Mouse (Mus musculus): ENCODE measurements around the gene Wdr41. TPM values are rescaled to one million over a fixed set of nuclear protein-coding genes. Genes with fewer than 3 reads are reported as not detected.

The Wdr41 gene
- total and polyA plus RNA-seq, 2 experiments, result 5.0 to 8.9 TPM

GRCm38 (mm10) chr13:95056501-95057280 lies 80.5 kb downstream of the Wdr41 start:
- 85% methylated on average over 11 of the region's 11 CpGs for WGBS
- H3K9ac ChIP-seq (ENCODE audit: low read depth, low read length), result no peak overlapping the region
- no peaks in the 10 kb centered on the region for H3K36me3 ChIP-seq (ENCODE audit: control insufficient read depth, insufficient read depth, low read length)
- H3K4me3 ChIP-seq (ENCODE audit: insufficient read depth, low read depth, low read length), result no peak overlapping the region
- H3K27ac ChIP-seq (replicated peaks; ENCODE audit: insufficient read depth, low read depth, low read length), result no peak overlapping the region
- peaks cover 3% of the 10 kb centered on the region; the same call in 1 of the 2 replicates for H3K27me3 ChIP-seq (ENCODE audit: control insufficient read depth, insufficient read depth, low read length)
- no peaks in the 10 kb centered on the region for H3K79me2 ChIP-seq (ENCODE audit: control insufficient read depth, insufficient read depth, low read length)
- DNase-seq (ENCODE audit: extremely low read depth, low read depth, low spot score), result no peak
- no peak for TF ChIP-seq POLR2A (IDR thresholded peaks at IDR 0.05; ENCODE audit: extremely low read depth, insufficient read depth, low read length)
- H3K4me1 ChIP-seq (ENCODE audit: control insufficient read depth, insufficient read depth, low read length), result no peaks in the 10 kb centered on the region

GRCm38 (mm10) chr13:95058885-95059284 lies 82.7 kb downstream of the Wdr41 start:
- no peak overlapping the region for H3K9ac ChIP-seq (ENCODE audit: low read depth, low read length)
- peaks cover 2% of the 10 kb centered on the region; the same call in 1 of the 2 replicates for H3K27me3 ChIP-seq (ENCODE audit: control insufficient read depth, insufficient read depth, low read length)
- TF ChIP-seq CTCF (IDR thresholded peaks at IDR 0.05; ENCODE audit: low read depth, low read length) (no peak), POLR2A (IDR thresholded peaks at IDR 0.05; ENCODE audit: extremely low read depth, insufficient read depth, low read length) (no peak)
- H3K27ac ChIP-seq (replicated peaks; ENCODE audit: insufficient read depth, low read depth, low read length), result no peak overlapping the region
- no peaks in the 10 kb centered on the region for H3K36me3 ChIP-seq (ENCODE audit: control insufficient read depth, insufficient read depth, low read length)
- H3K79me2 ChIP-seq (ENCODE audit: control insufficient read depth, insufficient read depth, low read length), result no peaks in the 10 kb centered on the region
- no peak for DNase-seq (ENCODE audit: extremely low read depth, low read depth, low spot score)
- H3K4me3 ChIP-seq (ENCODE audit: insufficient read depth, low read depth, low read length), result no peak overlapping the region
- 81% methylated on average over 4 of the region's 4 CpGs for whole genome bisulfite sequencing
- H3K4me1 ChIP-seq (ENCODE audit: control insufficient read depth, insufficient read depth, low read length), result no peaks in the 10 kb centered on the region

- no peak for DNase-seq (ENCODE audit: extremely low read depth, low read depth, low spot score)
- Histone ChIP-seq H3K79me2 (ENCODE audit: control insufficient read depth, insufficient read depth, low read length) (no peaks in the 10 kb centered on the region), H3K27ac (replicated peaks; ENCODE audit: insufficient read depth, low read depth, low read length) (no peak overlapping the region), H3K4me3 (ENCODE audit: insufficient read depth, low read depth, low read length) (no peak overlapping the region), H3K4me1 (ENCODE audit: control insufficient read depth, insufficient read depth, low read length) (no peaks in the 10 kb centered on the region), H3K36me3 (ENCODE audit: control insufficient read depth, insufficient read depth, low read length) (no peaks in the 10 kb centered on the region), H3K27me3 (ENCODE audit: control insufficient read depth, insufficient read depth, low read length) (no peaks in the 10 kb centered on the region), H3K9ac (ENCODE audit: low read depth, low read length) (no peak overlapping the region)
- 63% methylated on average over 4 of the region's 4 CpGs for WGBS
- TF ChIP-seq CTCF (IDR thresholded peaks at IDR 0.05; ENCODE audit: low read depth, low read length), result no peak
- no peak for TF ChIP-seq POLR2A (IDR thresholded peaks at IDR 0.05; ENCODE audit: extremely low read depth, insufficient read depth, low read length)
These were observed 87.4 kb downstream of the Wdr41 start for GRCm38 (mm10) chr13:95063390-95064017.

- TF ChIP-seq POLR2A (IDR thresholded peaks at IDR 0.05; ENCODE audit: extremely low read depth, insufficient read depth, low read length) (no peak), CTCF (IDR thresholded peaks at IDR 0.05; ENCODE audit: low read depth, low read length) (no peak)
- H3K36me3 ChIP-seq (ENCODE audit: control insufficient read depth, insufficient read depth, low read length), result no peaks in the 10 kb centered on the region
- no peaks in the 10 kb centered on the region for H3K79me2 ChIP-seq (ENCODE audit: control insufficient read depth, insufficient read depth, low read length)
- H3K9ac ChIP-seq (ENCODE audit: low read depth, low read length), result no peak overlapping the region
- no peak overlapping the region for H3K4me3 ChIP-seq (ENCODE audit: insufficient read depth, low read depth, low read length)
- no peaks in the 10 kb centered on the region for H3K27me3 ChIP-seq (ENCODE audit: control insufficient read depth, insufficient read depth, low read length)
- H3K4me1 ChIP-seq (ENCODE audit: control insufficient read depth, insufficient read depth, low read length), result no peaks in the 10 kb centered on the region
- 68% methylated on average over 6 of the region's 6 CpGs for WGBS
- no peak overlapping the region for H3K27ac ChIP-seq (replicated peaks; ENCODE audit: insufficient read depth, low read depth, low read length)
- DNase-seq (ENCODE audit: extremely low read depth, low read depth, low spot score), result no peak
These were observed 91.7 kb downstream of the Wdr41 start for GRCm38 (mm10) chr13:95067854-95068253.

GRCm38 (mm10) chr13:95070268-95070667 lies 94.1 kb downstream of the Wdr41 start:
- H3K4me3 ChIP-seq (ENCODE audit: insufficient read depth, low read depth, low read length), result no peak overlapping the region
- no peak for DNase-seq (ENCODE audit: extremely low read depth, low read depth, low spot score)
- TF ChIP-seq CTCF (IDR thresholded peaks at IDR 0.05; ENCODE audit: low read depth, low read length), result no peak
- TF ChIP-seq POLR2A (IDR thresholded peaks at IDR 0.05; ENCODE audit: extremely low read depth, insufficient read depth, low read length), result no peak

More at GRCm38 (mm10) chr13:95070268-95070667, 94.1 kb downstream of the Wdr41 start:
- Histone ChIP-seq H3K27me3 (ENCODE audit: control insufficient read depth, insufficient read depth, low read length) (no peaks in the 10 kb centered on the region), H3K4me1 (ENCODE audit: control insufficient read depth, insufficient read depth, low read length) (no peaks in the 10 kb centered on the region), H3K36me3 (ENCODE audit: control insufficient read depth, insufficient read depth, low read length) (no peaks in the 10 kb centered on the region), H3K27ac (replicated peaks; ENCODE audit: insufficient read depth, low read depth, low read length) (no peak overlapping the region), H3K79me2 (ENCODE audit: control insufficient read depth, insufficient read depth, low read length) (no peaks in the 10 kb centered on the region), H3K9ac (ENCODE audit: low read depth, low read length) (no peak overlapping the region)

Other genes with a start within 250 kb of the Wdr41 start
- gene Tbca, start 187.4 kb upstream of the Wdr41 start, total RNA-seq (2014; rRNA removed), result 132 and 264 TPM in 2 replicates
- gene Tbca, start 187.4 kb upstream of the Wdr41 start, polyA plus RNA-seq (2012; rRNA removed), result 7.1 and 10.9 TPM in 2 replicates
- gene Otp, start 100.7 kb upstream of the Wdr41 start, total RNA-seq (2014; rRNA removed), result not detected in 2 replicates
- gene Otp, start 100.7 kb upstream of the Wdr41 start, polyA plus RNA-seq (2012; rRNA removed), result not detected in 2 replicates